Mouse (Mus musculus): ENCODE results near the gene Zgrf1.

- TF ChIP-seq CTCF (IDR thresholded peaks at IDR 0.05; ENCODE audit: low read depth, low read length) (no peak), TAL1 (conservative IDR thresholded peaks at IDR 0.05; ENCODE audit: low read depth, low read length) (no peak), POLR2AphosphoS5 (IDR thresholded peaks at IDR 0.05; ENCODE audit: insufficient replicate concordance, low read depth, low read length) (no peak), GATA1 (IDR thresholded peaks at IDR 0.05; ENCODE audit: borderline replicate concordance, low read length) (no peak), GATA2 (IDR thresholded peaks at IDR 0.05; ENCODE audit: borderline replicate concordance, low read depth, low read length) (no peak)
Measured at GRCm38 (mm10) chr3:127544610-127545121, 8.6 kb upstream of the Zgrf1 start.

Measured in G1E (cell line).